Mouse (Mus musculus) ES-E14 (cell line): ENCODE data around the gene Chid1.

Source experiments
- HCFC1 ChIP-seq: IDR thresholded peaks from 2 replicates; pipeline ENCODE4 v1.6.1; 2012; ENCODE audit warnings: low read length, inconsistent platforms, borderline replicate concordance; ENCODE audit not compliant: insufficient read depth
- ZNF384 ChIP-seq: IDR thresholded peaks from 2 replicates; pipeline ENCODE4 v1.6.1; 2012; ENCODE audit warnings: low read depth, low read length, inconsistent platforms

DNA sequence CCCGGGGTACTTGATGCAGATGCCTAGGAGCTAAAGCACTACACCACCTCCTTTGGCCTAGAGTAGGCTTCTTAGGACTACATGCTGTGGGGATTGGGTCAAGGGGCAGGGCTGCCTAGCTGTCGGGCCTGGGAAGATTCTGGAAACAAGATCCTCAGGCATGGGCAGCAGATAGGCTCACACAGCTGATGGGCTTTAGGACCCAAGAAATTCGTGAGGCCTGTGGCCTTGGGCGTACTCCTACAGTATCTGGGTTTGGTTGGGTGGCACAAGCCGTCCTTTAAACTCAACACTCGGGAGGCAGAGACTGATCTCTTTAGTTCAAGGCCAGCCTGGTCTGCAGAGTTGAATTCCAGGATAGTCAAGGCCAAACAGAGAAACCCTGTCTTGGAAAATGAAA lies 67.4 kb downstream of the Chid1 start:
- no peak for TF ChIP-seq ZNF384
- TF ChIP-seq HCFC1 = no peak
